Mouse (Mus musculus) neutrophil, adult 5-6 weeks (primary cell): ENCODE measurements around the gene Ifnar2. TPM values are rescaled to one million over a fixed set of nuclear protein-coding genes. Genes with fewer than 3 reads are reported as not detected.

Experiments used
- ATAC-seq: fragments of 151-379, 151-347 bp; 2 replicates; pipeline ENCODE4 v1.8.0; 2017; ENCODE audit warnings: mild to moderate bottlenecking, moderate TSS enrichment; ENCODE audit not compliant: insufficient number of reproducible peaks, poor library complexity, low FRiP score, severe bottlenecking; ENCODE audit errors: extremely low read depth
- total RNA-seq: library from RNA; stranded (forward); fragments of 200-1000 nt; gene quantifications from 2 replicates; pipeline ENCODE4 v1.2.3, GENCODE M21; 2017

Gene Ifnar2
- total RNA-seq, 1 experiment from 2014 or later = 107 TPM

DNA sequence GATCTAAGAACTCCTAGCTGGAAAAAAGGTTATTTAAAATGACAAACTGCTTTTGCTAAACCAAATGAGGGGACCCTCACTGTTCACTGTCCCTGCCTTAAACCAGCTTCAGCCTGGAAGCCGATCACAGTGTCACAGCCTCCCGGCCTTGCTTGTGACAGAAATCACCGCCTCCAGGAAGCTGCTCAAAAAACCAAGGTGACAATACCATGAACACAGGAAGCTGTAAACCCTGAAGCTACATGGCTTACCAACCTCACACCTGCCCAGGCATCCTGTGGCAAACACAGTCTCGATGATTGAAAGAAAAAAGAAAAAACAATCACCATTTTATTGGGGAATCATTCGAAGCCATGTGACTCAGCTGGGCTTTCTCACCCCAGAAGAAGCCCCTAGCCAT is 73.0 kb downstream of the Ifnar2 start:
- ATAC-seq = peak; percentile 43

DNA sequence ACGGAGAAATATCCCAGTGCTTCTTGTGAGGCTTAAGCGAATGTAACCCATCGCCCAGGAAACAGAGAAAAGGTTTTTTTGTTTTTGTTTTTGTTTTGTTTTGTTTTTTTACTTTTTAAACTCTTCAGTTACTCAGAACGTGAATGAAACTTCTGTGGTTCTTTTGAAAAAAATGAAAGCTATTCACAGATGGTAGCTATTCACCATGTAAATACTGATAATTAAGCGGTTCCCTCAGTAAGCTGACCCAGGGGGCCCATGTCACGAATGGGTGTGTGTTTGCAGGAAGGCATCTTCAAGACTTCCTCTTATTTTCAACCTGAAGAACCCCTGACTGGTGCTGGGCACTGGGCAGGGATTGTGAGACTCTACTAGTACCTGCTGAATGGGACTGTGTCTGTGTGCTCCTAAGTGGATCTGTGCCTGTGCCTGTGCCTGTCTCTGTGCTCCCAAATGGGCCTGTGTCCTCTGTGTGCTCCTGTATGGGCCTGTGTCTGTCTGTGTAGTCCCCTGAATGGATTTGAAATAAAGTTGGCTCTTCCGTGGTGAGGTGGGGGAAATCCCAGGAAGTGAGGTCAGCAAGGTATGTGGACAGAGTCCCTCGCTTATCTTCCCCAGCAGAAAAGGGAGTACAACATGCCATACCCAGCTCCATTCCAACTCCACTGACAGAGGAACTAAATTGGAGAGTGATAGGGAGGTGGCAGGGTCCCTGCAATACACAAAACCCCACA is 74.4 kb downstream of the Ifnar2 start:
- peak; percentile 55 for ATAC-seq

DNA sequence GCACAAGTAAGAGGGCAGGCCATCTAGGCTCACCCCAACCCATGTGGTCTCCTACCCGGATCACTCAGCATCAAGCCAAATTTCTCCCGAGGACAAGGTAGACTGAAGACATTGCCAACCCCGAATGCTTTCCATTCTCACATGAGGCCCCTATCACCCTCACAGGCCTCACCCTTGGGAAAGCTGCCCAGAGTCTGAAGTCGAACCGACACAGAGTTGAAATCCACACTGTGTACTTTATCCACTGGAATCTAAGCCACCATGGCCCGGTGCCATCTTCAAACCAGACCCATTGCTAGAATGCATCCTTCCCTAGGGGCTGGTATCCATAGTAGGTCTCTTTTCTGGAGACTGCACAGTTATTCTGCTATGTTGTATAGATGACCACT is 74.9 kb downstream of the Ifnar2 start:
- no peak for ATAC-seq

DNA sequence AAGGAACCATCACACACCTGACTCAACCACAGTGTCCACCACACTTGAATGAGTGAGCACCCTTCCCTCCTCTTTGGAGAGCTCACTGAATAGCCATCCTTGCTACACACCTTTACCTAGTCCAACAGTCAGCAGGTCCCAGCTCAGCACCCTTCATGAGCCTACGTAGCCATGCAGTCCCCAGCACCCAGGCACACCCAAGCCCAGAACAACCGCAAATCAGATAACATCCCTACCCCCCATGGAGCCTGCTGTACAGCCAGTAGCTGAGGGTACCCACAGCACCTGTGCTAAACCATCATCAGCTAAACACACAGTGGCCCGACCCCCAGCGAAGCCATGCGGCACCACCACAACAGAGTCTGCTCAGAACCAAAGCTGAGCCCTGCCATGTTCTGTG is 75.5 kb downstream of the Ifnar2 start:
- peak; percentile 4; the same call in 1 of the 2 replicates for ATAC-seq

DNA sequence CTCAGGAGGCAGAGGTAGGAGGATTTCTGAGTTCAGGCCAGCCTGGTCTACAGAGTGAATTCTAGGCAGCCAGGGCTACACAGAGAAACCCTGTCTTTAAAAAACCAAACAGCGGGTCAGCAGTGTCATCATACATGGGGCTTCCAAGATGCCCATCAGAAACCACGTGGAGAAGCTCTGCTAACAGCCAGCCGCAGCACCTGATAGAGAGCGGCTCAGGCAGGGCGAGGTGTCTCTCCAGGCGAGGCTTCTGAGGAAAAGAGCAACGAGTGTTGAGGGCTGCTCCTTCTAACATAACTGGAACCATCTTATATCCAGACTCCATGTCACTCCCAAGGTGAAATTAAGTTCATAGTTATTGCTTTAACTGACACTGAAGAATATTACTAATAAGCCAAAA is 76.3 kb downstream of the Ifnar2 start:
- ATAC-seq = no peak

DNA sequence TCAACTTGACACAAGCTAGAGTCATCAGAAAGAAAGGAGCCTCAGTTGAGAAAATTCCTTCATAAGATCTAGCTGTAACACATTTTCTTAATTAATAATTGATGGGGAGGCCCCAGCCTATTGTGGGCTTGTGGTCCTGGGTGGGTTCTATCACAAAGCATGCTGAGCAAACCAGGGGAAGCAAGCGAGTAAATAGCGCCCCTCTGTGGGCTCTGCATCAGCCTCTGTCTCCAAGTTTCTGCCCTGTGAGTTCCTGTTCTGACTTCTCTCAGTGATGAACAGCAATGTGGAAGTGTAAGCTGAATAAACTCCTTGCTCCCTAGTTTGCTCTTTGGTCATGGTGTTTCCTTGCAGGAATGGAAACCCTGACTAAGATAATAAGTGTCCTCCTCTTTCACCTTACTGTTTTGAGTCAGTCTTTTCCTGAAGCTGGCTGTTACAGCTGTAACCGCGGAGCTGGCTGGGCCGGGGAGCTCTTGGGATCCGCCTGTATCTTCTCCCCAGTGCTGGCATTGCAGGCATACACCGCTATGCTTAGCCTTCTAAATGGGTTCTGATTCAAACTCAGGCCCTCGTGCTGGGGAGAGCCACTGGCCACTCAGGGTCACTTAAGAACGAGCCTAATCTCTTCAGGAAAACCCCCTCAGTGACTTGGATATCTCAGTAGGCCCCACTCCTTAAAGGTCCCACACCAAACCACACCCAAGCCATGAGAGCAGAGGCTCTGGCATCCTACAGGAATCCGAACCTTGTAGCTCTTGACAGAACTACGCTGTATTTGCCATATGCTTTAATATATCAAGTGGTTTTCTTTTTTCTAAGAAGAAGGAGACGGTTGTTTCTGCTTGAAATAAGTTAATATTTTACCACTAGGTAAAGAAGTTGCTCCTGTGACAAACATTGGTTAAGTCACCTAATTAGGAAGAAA is 77.8 kb downstream of the Ifnar2 start:
- ATAC-seq = no peak

DNA sequence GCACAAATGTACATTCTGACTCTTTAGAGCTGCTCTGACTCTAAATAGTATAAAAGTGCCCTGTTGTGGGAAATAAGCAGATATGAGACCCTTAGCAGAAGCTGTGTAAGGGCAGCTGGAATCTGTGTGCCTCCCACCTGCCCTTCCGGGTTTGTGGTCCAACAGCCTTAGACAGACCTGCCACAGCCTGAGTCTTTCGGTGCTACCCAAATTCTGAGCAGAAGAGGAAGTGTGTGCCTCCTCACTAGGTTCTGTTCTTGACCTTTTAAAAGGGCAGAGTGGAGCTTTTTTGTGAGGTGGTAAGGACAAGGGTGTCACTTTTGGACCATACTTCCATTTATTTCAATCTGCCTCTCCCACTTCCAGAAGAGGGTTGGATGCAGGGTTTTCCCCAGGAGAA is 79.4 kb downstream of the Ifnar2 start:
- peak; percentile 42 for ATAC-seq

DNA sequence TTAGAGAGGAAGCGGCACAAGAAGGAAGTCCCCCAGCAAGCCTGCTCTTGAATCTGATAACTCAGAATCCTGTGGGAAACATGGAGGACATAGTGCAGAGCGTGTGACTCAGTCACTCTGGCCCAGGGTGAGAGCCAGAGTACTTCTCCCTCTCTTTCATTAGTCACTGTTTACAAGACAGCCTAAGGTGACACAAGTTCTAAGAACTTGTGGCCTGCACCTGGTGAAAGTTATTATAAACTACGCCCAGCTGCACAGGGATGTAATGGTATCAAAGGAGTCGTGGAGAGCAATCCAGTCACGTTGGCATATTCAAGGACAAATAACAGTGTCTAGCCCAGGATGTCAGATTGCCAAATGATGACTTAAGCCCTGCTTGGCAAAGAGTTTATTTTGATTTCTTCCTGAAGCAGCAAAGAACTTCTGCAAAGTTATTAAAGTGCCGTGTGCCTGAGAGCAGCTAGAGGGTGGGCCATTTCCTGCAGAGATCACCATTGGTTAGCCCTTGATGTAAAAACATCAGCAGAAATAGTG is 79.8 kb downstream of the Ifnar2 start:
- 0 out of 2 replicates have a peak, but pooled peaks have one; percentile 5 for ATAC-seq

Other genes starting within 250 kb of the Ifnar2 start
- gene Olig2, start 147.3 kb upstream of the Ifnar2 start, total RNA-seq = not detected in 2 replicates
- gene Olig1, start 103.0 kb upstream of the Ifnar2 start, total RNA-seq = not detected in 2 replicates
- gene Gm21970, start 18.9 kb downstream of the Ifnar2 start, total RNA-seq = 2.6 TPM in 1 of 2 replicates, not detected in the other
- gene Il10rb, start 33.4 kb downstream of the Ifnar2 start, total RNA-seq = 144 and 156 TPM in 2 replicates
- gene Ifnar1, start 112.5 kb downstream of the Ifnar2 start, total RNA-seq = 159 and 168 TPM in 2 replicates
- gene Ifngr2, start 174.3 kb downstream of the Ifnar2 start, total RNA-seq = 58.2 and 72.7 TPM in 2 replicates
- 81.5 and 86.4 TPM in 2 replicates for gene Tmem50b, start 225.0 kb downstream of the Ifnar2 start, total RNA-seq
- 8.3 and 9.1 TPM in 2 replicates for gene Dnajc28, start 246.2 kb downstream of the Ifnar2 start, total RNA-seq